Mouse (Mus musculus) liver, adult 2 months (tissue): ENCODE results near the gene Prss2. TPM values are rescaled to one million over a fixed set of nuclear protein-coding genes. Genes with fewer than 3 reads are reported as not detected.

Experiments used
- DNase-seq: peaks from one replicate; pipeline ENCODE4 v3.0.0-alpha.2; 2011; ENCODE audit warnings: low read depth, low spot score; ENCODE audit errors: extremely low read depth
- H3K27ac ChIP-seq: fragments of 200-500 bp; replicated peaks from 2 replicates; pipeline ENCODE4 v1.5.1; 2012; ENCODE audit warnings: low read depth, mild to moderate bottlenecking, control low read depth, inconsistent platforms, low read length; ENCODE audit not compliant: insufficient read depth
- H3K27me3 ChIP-seq: fragments of 200-500 bp; 2 replicates; pipeline ENCODE4 v1.6.1; 2012; ENCODE audit warnings: mild to moderate bottlenecking, moderate library complexity, low read length, inconsistent platforms; ENCODE audit not compliant: control insufficient read depth, insufficient read depth
- H3K36me3 ChIP-seq: fragments of 200-500 bp; 2 replicates; pipeline ENCODE4 v1.6.1; 2012; ENCODE audit warnings: low read length, inconsistent platforms; ENCODE audit not compliant: control insufficient read depth, insufficient read depth
- H3K4me1 ChIP-seq: fragments of 200-500 bp; 2 replicates; pipeline ENCODE4 v1.6.1; 2011; ENCODE audit warnings: low read length; ENCODE audit not compliant: control insufficient read depth, insufficient read depth
- H3K4me3 ChIP-seq: fragments of 200-500 bp; 2 replicates; pipeline ENCODE4 v1.5.1; 2011; ENCODE audit warnings: low read depth, mild to moderate bottlenecking, control low read depth, low read length, moderate library complexity; ENCODE audit not compliant: insufficient read depth
- H3K79me2 ChIP-seq: fragments of 200-500 bp; 2 replicates; pipeline ENCODE4 v1.6.1; 2012; ENCODE audit warnings: inconsistent platforms, mild to moderate bottlenecking, low read length, moderate library complexity; ENCODE audit not compliant: control insufficient read depth, insufficient read depth
- H3K9ac ChIP-seq: fragments of 200-500 bp; 2 replicates; pipeline ENCODE4 v1.6.1; 2012; ENCODE audit warnings: low read depth, mild to moderate bottlenecking, control low read depth, inconsistent platforms, low read length
- CTCF ChIP-seq: fragments of 200-500 bp; IDR thresholded peaks from 2 replicates; pipeline ENCODE4 v1.5.1; 2011; ENCODE audit warnings: low read depth, low read length, control low read depth
- POLR2A ChIP-seq: fragments of 200-500 bp; IDR thresholded peaks from 2 replicates; pipeline ENCODE4 v1.6.1; 2011; ENCODE audit warnings: low read length, control low read depth; ENCODE audit not compliant: insufficient read depth; ENCODE audit errors: extremely low read depth
- WGBS: fragments of 180-500 bp; shearing (Covaris S2); methylation state at CpG from one replicate; pipeline ENCODE4 v1.1.7; 2018; 5-methylcytosine and 5-hydroxymethylcytosine counted together
- polyA plus RNA-seq: library from polyadenylated mRNA; depleted of rRNA; stranded (reverse); fragments of >200 nt; gene quantifications from 2 replicates; pipeline ENCODE4 v1.2.3, GENCODE M21; 2012
- total RNA-seq: library from RNA; depleted of rRNA; stranded (reverse); fragments of >200 nt; gene quantifications from 2 replicates; pipeline ENCODE4 v1.2.3, GENCODE M21; 2014

The Prss2 gene
- total and polyA plus RNA-seq, 2 experiments: 0.48 to 173 TPM

- H3K27ac ChIP-seq: no peak overlapping the region
- H3K36me3 ChIP-seq: no peaks in the 10 kb centered on the region
- no peak overlapping the region for H3K9ac ChIP-seq
- no peaks in the 10 kb centered on the region for H3K79me2 ChIP-seq
- DNase-seq: no peak
- H3K27me3 ChIP-seq: no peaks in the 10 kb centered on the region
- H3K4me3 ChIP-seq: no peak overlapping the region
- TF ChIP-seq CTCF (no peak), POLR2A (no peak)
- H3K4me1 ChIP-seq: no peaks in the 10 kb centered on the region
These were observed 19.2 kb downstream of the Prss2 start for GRCm38 (mm10) chr6:41540746-41541145.

GRCm38 (mm10) chr6:41541746-41542145, 20.2 kb downstream of the Prss2 start:
- no peak overlapping the region for H3K9ac ChIP-seq
- WGBS: 59% methylated on average over 1 of the region's 1 CpGs
- TF ChIP-seq CTCF (no peak), POLR2A (no peak)
- no peaks in the 10 kb centered on the region for H3K36me3 ChIP-seq
- H3K79me2 ChIP-seq: no peaks in the 10 kb centered on the region
- no peak for DNase-seq
- no peak overlapping the region for H3K27ac ChIP-seq
- H3K4me3 ChIP-seq: no peak overlapping the region
- no peaks in the 10 kb centered on the region for H3K27me3 ChIP-seq
- H3K4me1 ChIP-seq: no peaks in the 10 kb centered on the region

DNA sequence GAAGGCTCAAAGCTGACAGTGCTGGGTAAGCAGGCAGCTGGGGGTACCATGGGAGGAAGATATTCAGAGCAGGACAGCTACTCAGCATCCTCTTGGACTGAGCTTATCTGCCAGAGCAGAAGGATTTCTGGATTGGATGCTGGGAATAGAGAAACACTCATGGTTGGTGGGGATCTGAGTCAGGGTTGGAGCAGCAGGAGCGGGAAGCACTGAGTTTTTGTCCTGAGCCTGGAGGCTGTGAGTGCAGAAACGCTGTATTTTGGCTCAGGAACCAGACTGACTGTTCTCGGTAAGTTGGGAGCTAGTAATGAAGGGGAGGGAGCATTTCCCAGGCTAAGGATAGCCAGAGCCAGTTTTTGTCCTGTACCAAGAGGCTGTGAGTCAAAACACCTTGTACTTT, 21.4 kb downstream of the Prss2 start:
- no peaks in the 10 kb centered on the region for H3K79me2 ChIP-seq
- H3K9ac ChIP-seq: no peak overlapping the region
- DNase-seq: no peak
- no peak overlapping the region for H3K4me3 ChIP-seq
- H3K36me3 ChIP-seq: no peaks in the 10 kb centered on the region
- 20% methylated on average over 3 of the region's 3 CpGs for WGBS
- no peak overlapping the region for H3K27ac ChIP-seq
- H3K4me1 ChIP-seq: no peaks in the 10 kb centered on the region
- no peaks in the 10 kb centered on the region for H3K27me3 ChIP-seq
- TF ChIP-seq CTCF (no peak), POLR2A (no peak)

DNA sequence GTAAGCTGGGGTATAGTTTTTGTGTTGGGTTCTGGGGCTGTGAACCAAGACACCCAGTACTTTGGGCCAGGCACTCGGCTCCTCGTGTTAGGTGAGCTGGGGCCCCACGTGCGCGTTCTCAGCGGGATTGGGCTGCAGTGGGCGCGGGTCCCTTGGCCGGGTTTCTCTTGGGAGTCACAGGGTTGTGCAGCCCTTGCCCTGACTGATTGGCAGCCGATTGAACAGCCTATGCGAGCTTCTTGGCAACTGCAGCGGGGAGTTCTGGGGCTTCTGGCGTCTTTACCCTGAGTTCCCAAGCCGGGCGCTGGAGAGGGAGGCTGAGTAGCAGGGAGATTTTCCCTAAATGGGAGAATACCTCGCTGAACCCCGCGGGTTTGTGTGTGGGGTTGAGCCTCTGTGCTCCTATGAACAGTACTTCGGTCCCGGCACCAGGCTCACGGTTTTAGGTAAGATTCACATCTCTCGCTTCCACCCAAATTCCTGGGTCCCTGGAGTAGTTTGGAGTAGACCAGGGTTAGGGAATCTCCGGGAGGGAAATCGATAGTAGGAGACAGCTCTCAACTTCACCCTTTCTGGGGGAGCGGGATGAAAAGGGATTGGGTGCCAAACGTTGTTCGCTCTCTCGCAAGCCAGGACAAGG, 21.9 kb downstream of the Prss2 start:
- 5% methylated on average over 28 of the region's 28 CpGs for WGBS
- Histone ChIP-seq H3K9ac (no peak overlapping the region), H3K27ac (no peak overlapping the region), H3K4me3 (no peak overlapping the region), H3K4me1 (no peaks in the 10 kb centered on the region), H3K36me3 (no peaks in the 10 kb centered on the region), H3K27me3 (no peaks in the 10 kb centered on the region), H3K79me2 (no peaks in the 10 kb centered on the region)
- TF ChIP-seq CTCF: no peak
- TF ChIP-seq POLR2A: no peak
- DNase-seq: no peak

- H3K27me3 ChIP-seq: no peaks in the 10 kb centered on the region
- H3K9ac ChIP-seq: no peak overlapping the region
- H3K79me2 ChIP-seq: no peaks in the 10 kb centered on the region
- 88% methylated on average over 5 of the region's 5 CpGs for WGBS
- no peak overlapping the region for H3K27ac ChIP-seq
- no peak for DNase-seq
- no peak overlapping the region for H3K4me3 ChIP-seq
- no peaks in the 10 kb centered on the region for H3K4me1 ChIP-seq
- no peak for TF ChIP-seq POLR2A
- no peak for TF ChIP-seq CTCF
- H3K36me3 ChIP-seq: no peaks in the 10 kb centered on the region
These were observed 22.9 kb downstream of the Prss2 start for GRCm38 (mm10) chr6:41544381-41544924.

DNA sequence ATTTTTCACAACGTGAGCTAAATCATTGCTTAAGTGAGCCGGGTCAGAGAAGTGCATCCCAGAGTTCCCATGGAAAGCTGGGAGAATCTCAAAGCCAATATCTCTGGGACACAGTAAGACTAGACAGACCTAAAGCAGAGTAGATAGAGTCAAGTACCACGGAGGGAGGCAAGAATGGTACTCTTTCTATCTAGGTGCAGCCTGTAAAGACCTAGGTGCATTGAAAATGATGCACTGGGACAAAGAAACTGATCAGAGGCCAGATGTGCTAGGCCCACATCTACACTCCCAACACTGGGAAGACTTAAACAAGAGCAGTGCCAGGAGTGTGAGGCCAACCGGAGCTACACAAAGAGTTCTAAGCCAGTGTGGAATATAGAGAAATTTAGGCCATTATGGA, 23.7 kb downstream of the Prss2 start:
- Histone ChIP-seq H3K4me3 (no peak overlapping the region), H3K36me3 (no peaks in the 10 kb centered on the region), H3K27me3 (no peaks in the 10 kb centered on the region), H3K27ac (no peak overlapping the region), H3K4me1 (no peaks in the 10 kb centered on the region), H3K9ac (no peak overlapping the region), H3K79me2 (no peaks in the 10 kb centered on the region)
- 90% methylated on average over 4 of the region's 4 CpGs for WGBS
- no peak for DNase-seq
- TF ChIP-seq POLR2A (no peak), CTCF (no peak)
